Mouse (Mus musculus): ENCODE data around the gene Chd1.
A peak's percentile ranks its signal among the peaks of the same experiment; 100 is the strongest.
"Not testable (repeated sequence)": the region's sequence is repeated elsewhere in the genome, so short reads cannot be mapped to it uniquely, and the experiment has no call there.

Gene Chd1

GRCm38 (mm10) chr17:15737346-15737917 lies 32.7 kb downstream of the Chd1 start:
- DNase-seq (ENCODE audit: low read depth): no peak

- peak; percentile 21 for DNase-seq (ENCODE audit: low read depth)
These were observed 37.1 kb downstream of the Chd1 start for GRCm38 (mm10) chr17:15741836-15742235.

GRCm38 (mm10) chr17:15742953-15743352 lies 38.2 kb downstream of the Chd1 start:
- DNase-seq (ENCODE audit: low read depth): no peak

GRCm38 (mm10) chr17:15743379-15743778 lies 38.6 kb downstream of the Chd1 start:
- DNase-seq (ENCODE audit: low read depth): no peak

- no peak for DNase-seq (ENCODE audit: low read depth)
These were observed 41.9 kb downstream of the Chd1 start for GRCm38 (mm10) chr17:15746696-15747095.

- no peak for DNase-seq (ENCODE audit: low read depth)
These were observed 43.3 kb downstream of the Chd1 start for GRCm38 (mm10) chr17:15748022-15748421.

GRCm38 (mm10) chr17:15751264-15751663 lies 46.5 kb downstream of the Chd1 start:
- not testable (repeated sequence) for DNase-seq (ENCODE audit: low read depth)

- DNase-seq (ENCODE audit: low read depth): no peak
These were observed 56.4 kb downstream of the Chd1 start for GRCm38 (mm10) chr17:15761191-15761590.

GRCm38 (mm10) chr17:15769081-15769724 lies 64.4 kb downstream of the Chd1 start:
- DNase-seq (ENCODE audit: low read depth): peak; percentile 41

- no peak for DNase-seq (ENCODE audit: low read depth)
These were observed 69.2 kb downstream of the Chd1 start for GRCm38 (mm10) chr17:15773956-15774355.

- no peak for DNase-seq (ENCODE audit: low read depth)
These were observed 69.9 kb downstream of the Chd1 start for GRCm38 (mm10) chr17:15774565-15775215.

- DNase-seq (ENCODE audit: low read depth): no peak
These were observed 71.6 kb downstream of the Chd1 start for GRCm38 (mm10) chr17:15776349-15776748.

- DNase-seq (ENCODE audit: low read depth): peak; percentile 39
These were observed 73.2 kb downstream of the Chd1 start for GRCm38 (mm10) chr17:15777979-15778378.

- peak; percentile 78 for DNase-seq (ENCODE audit: low read depth)
These were observed 82.3 kb downstream of the Chd1 start for GRCm38 (mm10) chr17:15787036-15787435.

- no peak for DNase-seq (ENCODE audit: low read depth)
These were observed 85.9 kb downstream of the Chd1 start for GRCm38 (mm10) chr17:15790716-15791115.

- DNase-seq (ENCODE audit: low read depth): no peak
These were observed 94.5 kb downstream of the Chd1 start for GRCm38 (mm10) chr17:15799195-15799793.

- DNase-seq (ENCODE audit: low read depth): peak; percentile 69
These were observed 99.4 kb downstream of the Chd1 start for GRCm38 (mm10) chr17:15804008-15804812.

GRCm38 (mm10) chr17:15807295-15807984 lies 102.7 kb downstream of the Chd1 start:
- no peak for DNase-seq (ENCODE audit: low read depth)

- no peak for DNase-seq (ENCODE audit: low read depth)
These were observed 103.2 kb downstream of the Chd1 start for GRCm38 (mm10) chr17:15808015-15808414.

- DNase-seq (ENCODE audit: low read depth): no peak
These were observed 104.0 kb downstream of the Chd1 start for GRCm38 (mm10) chr17:15808468-15809374.

Data from NIH3T3 (cell line).